Mouse (Mus musculus) naive thymus-derived CD4-positive, alpha-beta T cell, adult 2 months (primary cell): Measurements from ENCODE around the gene Gbf1.
A peak's percentile ranks its signal among the peaks of the same experiment; 100 is the strongest.
"Not testable (repeated sequence)": the region's sequence is repeated elsewhere in the genome, so short reads cannot be mapped to it uniquely, and the experiment has no call there.

Experiments
- DNase-seq: peaks from one replicate; pipeline ENCODE4 v3.0.0-alpha.2; 2011; ENCODE audit warnings: low read depth

Gene Gbf1

GRCm38 (mm10) chr19:46152127-46152803 is at the start of gene Gbf1:
Gene Gbf1 (plus strand): TSS chr19:46152509.
- peak; percentile 98 for DNase-seq

- no peak for DNase-seq
Observed at GRCm38 (mm10) chr19:46103437-46104186, 48.7 kb upstream of the Gbf1 start.

GRCm38 (mm10) chr19:46104187-46104557 is 48.1 kb upstream of the Gbf1 start:
- no peak for DNase-seq

- DNase-seq = no peak
Observed at GRCm38 (mm10) chr19:46110214-46110613, 42.1 kb upstream of the Gbf1 start.

GRCm38 (mm10) chr19:46110781-46111180 is 41.5 kb upstream of the Gbf1 start:
- DNase-seq = no peak

GRCm38 (mm10) chr19:46114617-46115016 is 37.7 kb upstream of the Gbf1 start:
- no peak for DNase-seq

- DNase-seq = no peak
Observed at GRCm38 (mm10) chr19:46119458-46119857, 32.9 kb upstream of the Gbf1 start.

- no peak for DNase-seq
Observed at GRCm38 (mm10) chr19:46120872-46121271, 31.4 kb upstream of the Gbf1 start.

- DNase-seq = no peak
Observed at GRCm38 (mm10) chr19:46123876-46124275, 28.4 kb upstream of the Gbf1 start.

- no peak for DNase-seq
Observed at GRCm38 (mm10) chr19:46124651-46125050, 27.7 kb upstream of the Gbf1 start.

GRCm38 (mm10) chr19:46126301-46126700 is 26.0 kb upstream of the Gbf1 start:
- no peak for DNase-seq

GRCm38 (mm10) chr19:46129737-46130136 is 22.6 kb upstream of the Gbf1 start:
- DNase-seq = not testable (repeated sequence)

GRCm38 (mm10) chr19:46131283-46131682 is 21.0 kb upstream of the Gbf1 start:
- DNase-seq = no peak

- DNase-seq = peak; percentile 25
Observed at GRCm38 (mm10) chr19:46131694-46132525, 20.4 kb upstream of the Gbf1 start, which contains the start of gene Elovl3. Gene Elovl3 (plus strand): TSS chr19:46131897.

GRCm38 (mm10) chr19:46132577-46132976 is 19.7 kb upstream of the Gbf1 start:
- peak; percentile 33 for DNase-seq

- DNase-seq = peak; percentile 91
Observed at GRCm38 (mm10) chr19:46135297-46135696, 17.0 kb upstream of the Gbf1 start.

- DNase-seq = peak; percentile 88
Observed at GRCm38 (mm10) chr19:46135789-46136638, 16.3 kb upstream of the Gbf1 start.

- peak; percentile 89 for DNase-seq
Observed at GRCm38 (mm10) chr19:46136639-46137580, 15.4 kb upstream of the Gbf1 start.

GRCm38 (mm10) chr19:46140324-46140723 is 12.0 kb upstream of the Gbf1 start:
- no peak for DNase-seq

- DNase-seq = no peak
Observed at GRCm38 (mm10) chr19:46141091-46141490, 11.2 kb upstream of the Gbf1 start.
